Mouse (Mus musculus): ENCODE data around the gene Mogat1. TPM values are rescaled to one million over a fixed set of nuclear protein-coding genes. Genes with fewer than 3 reads are reported as not detected.

The Mogat1 gene
- polyA plus RNA-seq (2012; rRNA removed): 0.18 and 0.41 TPM in 2 replicates
- polyA plus RNA-seq (2014; fragmentation: Nextera tagmentation; extraction: Ambion mirVana): 0.37 and 0.54 TPM in 2 replicates

GRCm38 (mm10) chr1:78510862-78511261, at the start of gene Mogat1:
TSS of gene Mogat1 (plus strand) at chr1:78510991.
- no peak for DNase-seq (ENCODE audit: low spot score)
- H3K27ac ChIP-seq (replicated peaks; ENCODE audit: low read depth, low read length): no peak within 1 kb of the TSS
- peaks cover 5% of the 10 kb centered on the region; the same call in 1 of the 2 replicates for H3K27me3 ChIP-seq (ENCODE audit: control insufficient read depth, insufficient read depth, low read length)
- H3K4me3 ChIP-seq (replicated peaks; ENCODE audit: low read length): peak within 1 kb of the TSS; percentile 32
- H3K4me2 ChIP-seq (replicated peaks; ENCODE audit: low read depth, low read length, severe bottlenecking): peak within 1 kb of the TSS; percentile 58
- no peak for ATAC-seq (ENCODE audit: low FRiP score, low read depth)
- no peaks in the 10 kb centered on the region for H3K36me3 ChIP-seq (ENCODE audit: control insufficient read depth, insufficient read depth, low read length)
- TF ChIP-seq POLR2A (IDR thresholded peaks at IDR 0.05; ENCODE audit: borderline replicate concordance, extremely low read depth, insufficient read depth, insufficient read length): no peak
- H3K9ac ChIP-seq (ENCODE audit: low read depth, low read length, severe bottlenecking): peak within 1 kb of the TSS; percentile 41
- H3K9me3 ChIP-seq (ENCODE audit: control insufficient read depth, low read length): no peaks in the 10 kb centered on the region
- 69% methylated on average over 5 of the region's 5 CpGs for WGBS
- peaks cover 4% of the 10 kb centered on the region; the same call in 1 of the 2 replicates for H3K4me1 ChIP-seq (ENCODE audit: control insufficient read depth, insufficient read depth, low read length)

- Histone ChIP-seq H3K9ac (ENCODE audit: low read depth, low read length, severe bottlenecking) (no peak overlapping the region), H3K9me3 (ENCODE audit: control insufficient read depth, low read length) (no peaks in the 10 kb centered on the region), H3K27ac (replicated peaks; ENCODE audit: low read depth, low read length) (no peak overlapping the region), H3K4me1 (ENCODE audit: control insufficient read depth, insufficient read depth, low read length) (no peaks in the 10 kb centered on the region), H3K4me3 (replicated peaks; ENCODE audit: low read length) (no peak overlapping the region), H3K27me3 (ENCODE audit: control insufficient read depth, insufficient read depth, low read length) (no peaks in the 10 kb centered on the region), H3K36me3 (ENCODE audit: control insufficient read depth, insufficient read depth, low read length) (peaks cover 69% of the 10 kb centered on the region), H3K4me2 (replicated peaks; ENCODE audit: low read depth, low read length, severe bottlenecking) (no peak overlapping the region)
- DNase-seq (ENCODE audit: low spot score) (no peak), ATAC-seq (ENCODE audit: low FRiP score, low read depth) (no peak)
- TF ChIP-seq POLR2A (IDR thresholded peaks at IDR 0.05; ENCODE audit: borderline replicate concordance, extremely low read depth, insufficient read depth, insufficient read length): no peak
- 93% methylated on average over 5 of the region's 5 CpGs for WGBS
Measured at GRCm38 (mm10) chr1:78472441-78472840, 38.4 kb upstream of the Mogat1 start.

- 94% methylated on average over 3 of the region's 3 CpGs for WGBS
Measured at GRCm38 (mm10) chr1:78483430-78483829, 27.4 kb upstream of the Mogat1 start.

GRCm38 (mm10) chr1:78484361-78484760, 26.4 kb upstream of the Mogat1 start:
- no peak overlapping the region for H3K4me3 ChIP-seq (replicated peaks; ENCODE audit: low read length)
- ATAC-seq (ENCODE audit: low FRiP score, low read depth) (no peak), DNase-seq (ENCODE audit: low spot score) (no peak)
- no peak overlapping the region for H3K4me2 ChIP-seq (replicated peaks; ENCODE audit: low read depth, low read length, severe bottlenecking)
- no peaks in the 10 kb centered on the region for H3K27me3 ChIP-seq (ENCODE audit: control insufficient read depth, insufficient read depth, low read length)
- 78% methylated on average over 2 of the region's 2 CpGs for WGBS
- peaks cover 27% of the 10 kb centered on the region for H3K36me3 ChIP-seq (ENCODE audit: control insufficient read depth, insufficient read depth, low read length)
- H3K27ac ChIP-seq (replicated peaks; ENCODE audit: low read depth, low read length): no peak overlapping the region
- H3K9ac ChIP-seq (ENCODE audit: low read depth, low read length, severe bottlenecking): no peak overlapping the region
- TF ChIP-seq POLR2A (IDR thresholded peaks at IDR 0.05; ENCODE audit: borderline replicate concordance, extremely low read depth, insufficient read depth, insufficient read length): no peak
- H3K9me3 ChIP-seq (ENCODE audit: control insufficient read depth, low read length): no peaks in the 10 kb centered on the region
- H3K4me1 ChIP-seq (ENCODE audit: control insufficient read depth, insufficient read depth, low read length): peaks cover 9% of the 10 kb centered on the region; the same call in 1 of the 2 replicates

More at GRCm38 (mm10) chr1:78483430-78483829, 27.4 kb upstream of the Mogat1 start:
- H3K4me3 ChIP-seq (replicated peaks; ENCODE audit: low read length): no peak overlapping the region
- no peak overlapping the region for H3K27ac ChIP-seq (replicated peaks; ENCODE audit: low read depth, low read length)
- H3K9me3 ChIP-seq (ENCODE audit: control insufficient read depth, low read length): no peaks in the 10 kb centered on the region
- H3K4me2 ChIP-seq (replicated peaks; ENCODE audit: low read depth, low read length, severe bottlenecking): no peak overlapping the region
- DNase-seq (ENCODE audit: low spot score) (no peak), ATAC-seq (ENCODE audit: low FRiP score, low read depth) (no peak)
- no peak for TF ChIP-seq POLR2A (IDR thresholded peaks at IDR 0.05; ENCODE audit: borderline replicate concordance, extremely low read depth, insufficient read depth, insufficient read length)
- H3K36me3 ChIP-seq (ENCODE audit: control insufficient read depth, insufficient read depth, low read length): peaks cover 35% of the 10 kb centered on the region
- H3K4me1 ChIP-seq (ENCODE audit: control insufficient read depth, insufficient read depth, low read length): peaks cover 9% of the 10 kb centered on the region; the same call in 1 of the 2 replicates
- H3K27me3 ChIP-seq (ENCODE audit: control insufficient read depth, insufficient read depth, low read length): no peaks in the 10 kb centered on the region
- no peak overlapping the region for H3K9ac ChIP-seq (ENCODE audit: low read depth, low read length, severe bottlenecking)

- Histone ChIP-seq H3K4me1 (ENCODE audit: control insufficient read depth, insufficient read depth, low read length) (peaks cover 13% of the 10 kb centered on the region; the same call in 1 of the 2 replicates), H3K9ac (ENCODE audit: low read depth, low read length, severe bottlenecking) (peak overlapping the region; percentile 82), H3K27ac (replicated peaks; ENCODE audit: low read depth, low read length) (peak overlapping the region; percentile 79), H3K9me3 (ENCODE audit: control insufficient read depth, low read length) (no peaks in the 10 kb centered on the region), H3K27me3 (ENCODE audit: control insufficient read depth, insufficient read depth, low read length) (no peaks in the 10 kb centered on the region), H3K36me3 (ENCODE audit: control insufficient read depth, insufficient read depth, low read length) (peaks cover 12% of the 10 kb centered on the region; the same call in 1 of the 2 replicates), H3K4me2 (replicated peaks; ENCODE audit: low read depth, low read length, severe bottlenecking) (peak overlapping the region; percentile 81), H3K4me3 (replicated peaks; ENCODE audit: low read length) (peak overlapping the region; percentile 96)
- WGBS: under 1% methylated on average over 28 of the region's 28 CpGs
- no peak for TF ChIP-seq POLR2A (IDR thresholded peaks at IDR 0.05; ENCODE audit: borderline replicate concordance, extremely low read depth, insufficient read depth, insufficient read length)
- DNase-seq (ENCODE audit: low spot score): no peak
- no peak for ATAC-seq (ENCODE audit: low FRiP score, low read depth)
Measured at GRCm38 (mm10) chr1:78488427-78488751, 22.4 kb upstream of the Mogat1 start.

Measured in limb, embryonic 14.5 days (tissue).